In genomic region chr6:50782221-50782620, GRCm38 (mm10) we compare ENCODE assay signal across 24 mouse cellular contexts.
"Had no signal": no experiment of that assay in that cellular context is flagged by ENCODE, and none has a peak within 500 bp of the region (broad histone marks: within the 10 kb centered on the region; RNA-seq: fewer than 3 reads in every experiment).

No protein-coding gene starts in this region.

- H3K27me3 ChIP-seq: neural tube, embryonic 15.5 days; stomach, embryonic 15.5 days had no signal

- DNase-seq: kidney, adult 18-20 months; kidney, adult 9 months; kidney, postnatal 14 days; kidney, postnatal 4 days; left cerebral cortex, postnatal 4 days; liver, postnatal 0 days; lung, embryonic 14.5 days; right cerebral cortex, adult 18-20 months; right cerebral cortex, postnatal 14 days; right cerebral cortex, postnatal 4 days; spleen, adult 18-20 months; thymus, adult 2 months; thymus, postnatal 14 days; thymus, postnatal 4 days had no signal

- H3K36me3 ChIP-seq: limb, embryonic 12.5 days; limb, embryonic 15.5 days; neural tube, embryonic 15.5 days; stomach, embryonic 15.5 days had no signal

- H3K4me2 ChIP-seq: limb, embryonic 12.5 days; limb, embryonic 15.5 days; liver, embryonic 11.5 days; lung, embryonic 14.5 days; neural tube, embryonic 15.5 days; stomach, embryonic 15.5 days had no signal

- H3K9me3 ChIP-seq: limb, embryonic 12.5 days; limb, embryonic 15.5 days; neural tube, embryonic 15.5 days; stomach, embryonic 15.5 days had no signal

- ATAC-seq: liver, postnatal 0 days; lung, postnatal 0 days; midbrain, embryonic 16.5 days had no signal

- H3K4me3 ChIP-seq: limb, embryonic 12.5 days; limb, embryonic 15.5 days; myocyte; neural tube, embryonic 15.5 days; stomach, embryonic 15.5 days had no signal

- H3K27ac ChIP-seq: limb, embryonic 12.5 days; limb, embryonic 15.5 days; liver, embryonic 14.5 days; macrophage; stomach, embryonic 15.5 days had no signal

- H3K9ac ChIP-seq: limb, embryonic 12.5 days; limb, embryonic 15.5 days; liver, embryonic 14.5 days; liver, postnatal 0 days; lung, embryonic 14.5 days; neural tube, embryonic 15.5 days; stomach, embryonic 15.5 days had no signal
